Mouse (Mus musculus): ENCODE data around the gene Ferd3l.

DNA sequence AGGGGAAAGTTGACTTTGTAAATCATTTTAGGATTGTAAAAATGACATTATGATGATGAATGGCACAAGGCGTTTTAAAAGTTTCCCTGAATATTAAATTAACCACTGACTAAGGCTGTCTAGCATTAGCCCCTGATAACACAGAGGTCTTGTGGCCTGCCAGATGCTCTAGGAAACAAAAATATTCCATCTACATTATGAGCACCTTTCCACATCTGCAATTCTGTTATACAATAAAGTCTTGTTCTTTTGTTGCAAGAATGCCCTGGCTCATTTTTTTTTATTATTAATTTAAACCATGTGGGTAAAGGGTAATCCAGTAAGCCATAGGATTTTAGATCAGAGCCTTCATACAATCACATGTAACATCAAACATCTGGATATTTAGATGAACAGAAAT is 33.6 kb upstream of the Ferd3l start:
- TF ChIP-seq CTCF (IDR thresholded peaks at IDR 0.05) (no peak), EP300 (IDR thresholded peaks at IDR 0.05; ENCODE audit: insufficient read depth, low read depth, low read length) (no peak)
